Mouse (Mus musculus): Measurements from ENCODE around the gene Itsn1.

Itsn1 gene

DNA sequence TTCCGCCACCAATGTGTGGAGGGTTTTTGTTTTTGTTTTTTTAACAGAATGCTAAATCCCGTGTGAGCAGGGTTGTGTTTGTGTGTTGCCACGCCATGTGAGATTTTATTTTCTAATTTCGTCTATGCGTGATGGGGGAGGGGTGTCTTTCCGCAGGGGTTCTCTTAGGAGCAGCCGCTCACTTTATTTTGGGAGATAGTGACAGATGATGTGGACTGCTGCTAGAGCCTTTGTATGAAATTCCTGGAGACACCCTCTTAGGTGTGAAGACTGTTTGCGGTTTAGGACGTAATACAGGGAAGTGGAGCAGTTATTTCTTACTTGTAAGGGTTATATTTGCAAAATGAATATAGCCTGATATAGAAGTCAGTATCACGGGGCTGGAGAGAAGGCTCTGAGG, 176.9 kb downstream of the Itsn1 start:
- no peak for DNase-seq (ENCODE audit: low spot score in 2 of 2)

DNA sequence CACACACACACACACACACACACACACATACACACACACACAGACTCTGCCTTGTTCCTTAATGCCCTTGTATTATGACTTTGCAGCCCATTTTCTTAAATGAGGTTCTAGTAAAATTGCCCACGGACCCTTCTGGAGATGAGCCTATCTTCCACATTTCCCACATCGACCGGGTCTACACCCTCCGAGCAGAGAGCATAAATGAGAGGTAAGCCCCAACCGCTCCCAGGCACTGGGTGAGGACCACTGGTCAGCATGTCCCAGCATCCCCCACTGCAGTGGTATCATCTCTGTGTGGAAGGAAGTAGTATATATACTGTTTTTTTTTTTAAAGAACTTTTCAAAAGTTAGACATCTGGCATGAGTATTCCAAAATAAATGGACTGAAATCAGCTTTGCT, 177.6 kb downstream of the Itsn1 start:
- no peak for DNase-seq (ENCODE audit: low spot score in 2 of 2)

DNA sequence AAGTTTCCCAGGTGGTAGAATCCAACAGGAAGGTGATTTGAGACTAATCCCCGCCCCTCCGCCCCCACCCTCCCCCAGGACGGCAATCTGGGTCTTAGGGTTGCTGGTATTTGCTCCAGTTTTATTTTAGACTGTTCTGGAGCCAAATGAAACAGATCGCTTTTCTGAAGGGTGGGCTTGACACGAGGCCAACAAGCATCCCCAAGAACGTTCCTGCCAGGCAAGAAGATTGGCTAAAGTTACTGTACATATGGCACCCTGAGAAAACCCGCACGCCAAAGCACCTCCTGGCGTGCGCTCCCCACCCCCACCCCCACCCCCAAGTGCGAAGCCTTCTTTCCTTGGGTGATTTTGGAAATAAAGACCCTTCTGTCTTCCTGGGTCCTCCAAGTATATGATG, 178.1 kb downstream of the Itsn1 start:
- no peak for DNase-seq (ENCODE audit: low spot score in 2 of 2)

DNA sequence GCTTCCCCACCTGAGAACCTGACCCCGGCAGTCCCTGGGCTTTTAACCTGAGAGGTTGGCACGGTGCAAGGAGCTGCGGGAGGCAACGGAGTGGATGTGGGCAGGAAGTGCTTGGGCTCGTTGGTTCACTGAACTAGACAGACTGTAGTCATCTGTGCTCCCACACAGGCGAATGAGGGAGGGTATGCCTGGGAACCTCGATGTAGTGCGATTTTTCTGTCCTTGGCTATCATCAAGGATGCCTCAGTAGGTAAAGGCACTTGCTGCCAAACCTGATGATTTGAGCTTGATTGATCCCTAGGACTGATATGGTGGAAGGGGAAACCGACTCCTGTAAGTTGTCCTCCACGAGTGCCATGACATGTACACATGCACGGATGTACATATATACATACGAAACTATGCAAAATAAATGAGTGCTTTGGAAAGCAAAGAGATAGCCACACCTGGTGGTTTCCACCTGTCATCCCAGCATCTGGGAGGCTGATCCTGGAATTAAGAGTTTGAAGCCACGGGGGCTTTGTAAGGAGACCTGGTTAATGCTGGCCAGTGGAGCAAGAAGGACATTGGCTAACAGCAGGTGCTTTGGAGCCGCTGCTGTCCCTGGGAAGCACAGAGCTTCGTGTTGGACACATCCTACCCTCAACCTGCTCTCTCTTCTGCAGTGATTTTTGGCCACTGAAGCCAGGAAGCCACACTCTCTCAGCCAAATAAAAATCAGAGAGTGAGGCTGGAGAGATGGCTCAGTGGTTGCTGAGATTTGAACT, 180.7 kb downstream of the Itsn1 start:
- DNase-seq (ENCODE audit: low spot score in 2 of 2): no peak

DNA sequence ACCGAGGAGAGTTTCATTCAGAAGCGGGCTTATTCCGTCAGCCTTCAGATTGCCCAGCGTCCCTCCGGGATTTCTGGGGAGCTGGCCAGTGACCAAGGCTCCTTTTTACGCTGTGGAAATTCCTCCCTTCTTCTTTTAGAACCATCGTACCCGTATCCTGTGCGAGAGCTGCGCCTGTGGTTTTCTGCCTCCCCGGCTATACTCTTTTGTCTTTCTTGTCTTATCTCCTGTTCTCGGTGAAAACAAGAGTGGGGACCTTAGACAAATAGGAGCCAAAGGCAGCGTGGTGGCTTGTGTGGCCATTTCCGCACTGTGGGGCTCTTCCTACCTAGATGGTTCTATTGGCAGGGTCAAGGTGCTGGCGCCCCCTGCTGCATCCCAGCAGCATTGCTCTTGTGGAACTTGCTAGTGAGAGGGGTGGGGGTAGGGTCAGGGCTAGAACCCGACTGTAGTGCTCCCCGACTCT, 188.6 kb downstream of the Itsn1 start:
- peak; percentile 79 to 81 for DNase-seq (ENCODE audit: low spot score in 2 of 2)

DNA sequence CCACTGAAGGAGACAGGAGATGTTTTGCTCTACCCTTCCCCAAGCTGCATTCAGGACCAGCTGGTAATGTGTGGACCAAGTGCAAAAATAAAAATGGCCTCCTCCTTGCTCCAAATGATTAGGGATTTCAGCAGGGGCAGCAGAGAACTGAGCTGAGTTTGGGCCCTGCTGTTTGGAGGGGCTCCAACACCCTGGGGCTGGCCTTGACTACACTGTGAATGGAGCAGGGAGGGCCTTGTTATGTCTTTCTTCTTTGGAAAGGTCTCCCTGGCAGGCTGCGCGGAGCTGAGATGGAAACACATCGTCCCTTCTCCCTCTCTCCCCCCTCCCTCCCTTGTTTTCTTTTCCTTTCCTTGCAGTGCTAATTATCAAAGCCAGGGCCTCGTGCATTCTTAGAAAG, 189.4 kb downstream of the Itsn1 start:
- DNase-seq (ENCODE audit: low spot score in 2 of 2): no peak

DNA sequence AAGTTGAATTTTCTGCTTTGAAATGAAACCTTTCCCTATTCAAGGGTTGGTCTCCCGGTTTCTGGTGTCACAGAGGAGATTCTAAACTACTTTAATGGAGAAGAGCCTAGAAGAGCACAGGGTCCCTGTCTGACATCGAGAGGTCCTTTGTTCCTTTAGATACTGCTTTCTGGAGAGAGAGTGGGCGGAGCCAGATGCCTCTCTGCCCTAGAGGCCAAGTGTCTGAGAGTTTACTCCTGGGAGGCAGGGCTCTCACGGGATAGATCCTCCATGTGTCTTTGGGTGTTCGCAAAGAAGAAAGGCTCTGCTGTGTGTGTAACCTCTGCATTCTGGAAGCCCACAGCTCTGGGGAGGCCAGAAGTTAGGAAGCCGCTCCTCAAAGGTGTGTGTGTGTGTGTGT, 190.0 kb downstream of the Itsn1 start:
- no peak for DNase-seq (ENCODE audit: low spot score in 2 of 2)

DNA sequence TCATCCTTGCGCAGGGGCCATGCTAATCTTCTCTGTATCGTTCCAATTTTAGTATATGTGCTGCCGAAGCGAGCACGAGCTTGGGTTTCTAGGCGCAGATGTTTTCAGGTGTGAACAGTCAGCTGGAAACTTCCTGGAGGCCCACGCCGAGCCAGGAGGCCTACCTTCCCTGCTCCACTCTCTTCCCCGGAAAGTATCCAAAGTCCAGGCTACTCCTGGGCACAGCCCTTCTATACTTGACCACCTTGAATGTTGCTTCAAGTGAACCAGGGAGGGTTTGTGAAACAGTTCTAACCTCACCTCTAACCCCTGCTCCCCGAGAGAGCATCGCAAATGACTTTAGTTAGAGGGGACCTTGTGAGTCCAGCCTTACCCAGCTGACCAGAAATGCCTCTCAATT, 192.3 kb downstream of the Itsn1 start:
- DNase-seq (ENCODE audit: low spot score in 2 of 2): no peak

DNA sequence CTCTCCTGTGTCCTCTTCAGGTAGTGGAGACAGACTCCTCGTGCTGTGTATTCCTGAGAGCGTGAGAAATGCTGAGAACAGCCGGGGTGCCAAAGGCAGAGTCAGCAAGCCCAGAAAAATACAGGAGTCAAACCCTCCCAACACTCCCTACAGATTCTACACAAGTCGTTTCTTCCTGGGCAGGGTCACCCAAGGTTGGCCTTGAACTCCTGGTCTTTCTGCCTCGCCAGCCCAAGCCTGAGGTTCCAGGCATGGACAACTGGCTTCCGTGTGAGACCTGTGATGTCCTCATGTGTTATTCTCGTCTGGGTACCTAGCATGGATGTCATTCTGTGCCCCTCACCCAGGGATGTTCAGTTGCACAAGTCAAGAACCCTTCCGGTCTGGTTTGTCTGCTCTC, 193.9 kb downstream of the Itsn1 start:
- DNase-seq (ENCODE audit: low spot score in 2 of 2): no peak

DNA sequence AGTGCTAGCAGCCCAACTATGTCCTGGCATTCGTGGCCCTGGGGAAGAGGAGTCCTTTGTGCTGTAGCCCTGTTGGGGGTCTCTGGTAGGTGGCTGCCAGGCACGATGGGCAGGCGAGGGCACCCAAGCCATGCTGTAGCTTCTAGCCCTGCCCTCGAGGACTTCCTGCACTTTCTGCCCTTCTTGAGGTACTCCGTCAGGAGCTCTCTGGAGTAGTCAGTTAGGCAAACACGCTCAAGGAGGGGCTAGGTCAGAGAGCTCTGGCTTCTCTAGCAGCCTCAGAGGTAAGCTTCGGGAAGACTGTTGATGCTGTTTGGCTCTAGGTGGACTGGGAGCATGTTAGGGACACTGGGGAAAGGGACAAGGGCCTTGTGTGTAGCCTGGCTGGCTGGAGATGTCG, 195.3 kb downstream of the Itsn1 start:
- DNase-seq (ENCODE audit: low spot score in 2 of 2): no peak

DNA sequence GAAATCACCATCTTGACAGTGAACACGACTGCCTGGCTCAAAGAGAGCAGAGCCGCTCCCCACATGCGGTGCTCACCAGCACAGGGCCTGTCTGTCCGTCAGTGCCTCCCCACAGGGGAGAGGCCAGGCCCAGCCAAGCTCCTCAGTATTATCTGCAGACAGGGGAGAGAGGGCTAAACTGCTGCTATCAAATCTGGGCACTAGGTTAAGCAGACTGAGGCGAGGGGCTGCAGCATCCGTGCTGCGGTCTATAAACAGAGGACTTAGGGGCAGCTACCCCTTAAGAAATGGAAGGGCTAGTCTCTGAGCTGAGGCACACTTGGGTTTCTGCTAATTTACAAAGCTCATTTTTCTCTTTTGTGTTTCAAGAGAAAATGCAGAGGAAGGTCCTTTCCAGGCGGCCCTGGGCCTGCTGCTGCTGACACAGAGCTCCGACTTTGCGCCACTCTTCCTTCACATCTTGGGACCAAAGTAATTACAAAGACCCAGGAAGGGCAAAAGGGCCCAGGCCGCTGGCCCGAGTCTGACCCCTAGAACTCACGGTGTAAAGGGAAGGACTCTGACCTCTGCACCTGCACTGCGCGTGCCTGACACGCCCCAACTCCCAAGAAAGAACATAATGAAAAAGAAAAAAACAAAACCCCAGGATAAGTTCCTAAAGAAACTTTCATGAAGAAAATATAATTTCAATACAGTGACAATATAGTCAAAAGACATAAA, 199.0 kb downstream of the Itsn1 start:
- no peak for DNase-seq (ENCODE audit: low spot score in 2 of 2)

DNA sequence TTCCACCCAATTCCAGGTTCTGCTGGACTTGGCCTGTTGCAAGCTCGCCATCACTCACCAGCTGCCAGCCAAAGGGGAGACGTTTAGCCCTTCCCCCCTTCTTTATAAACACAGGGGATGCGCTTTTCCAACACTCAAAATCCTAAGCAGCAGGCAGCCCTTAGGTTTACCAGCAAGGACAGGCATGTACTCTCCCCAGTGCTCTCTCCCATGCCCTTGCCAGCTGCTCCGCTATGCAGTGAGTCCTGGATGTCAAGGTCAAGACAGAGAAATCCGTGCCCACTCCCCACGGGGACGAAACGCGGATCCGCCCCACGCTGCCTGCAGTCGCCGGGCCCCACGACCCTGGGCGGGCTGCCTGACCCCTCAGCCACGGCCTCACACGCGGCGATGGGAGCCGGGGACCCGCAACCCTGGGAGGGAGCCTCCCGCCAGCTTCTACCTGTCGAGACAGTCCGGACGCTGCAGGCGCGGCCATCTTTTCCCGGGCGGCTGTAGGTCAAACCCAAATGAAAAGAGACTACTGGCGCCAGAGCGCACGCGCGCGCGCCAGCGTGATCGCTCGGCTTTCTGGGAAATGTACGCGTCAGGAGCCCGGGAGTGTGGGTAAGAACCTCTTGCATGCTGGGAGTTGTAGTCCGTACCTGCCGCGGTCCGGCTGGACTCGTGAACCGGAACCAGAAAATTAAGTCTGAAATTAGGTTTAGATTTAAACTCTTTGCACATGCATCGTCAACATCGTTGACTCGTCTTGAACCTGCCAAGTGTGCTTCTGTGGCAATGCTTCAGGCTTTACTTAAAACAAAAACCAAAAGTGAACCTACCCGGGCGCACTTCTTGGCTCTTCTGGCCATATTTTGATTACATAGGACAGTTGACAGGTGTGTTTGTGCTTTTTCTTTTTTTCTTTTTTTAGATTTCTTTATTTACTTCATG, 202.3 kb downstream of the Itsn1 start:
- peak; percentile 93 to 95 for DNase-seq (ENCODE audit: low spot score in 2 of 2)

DNA sequence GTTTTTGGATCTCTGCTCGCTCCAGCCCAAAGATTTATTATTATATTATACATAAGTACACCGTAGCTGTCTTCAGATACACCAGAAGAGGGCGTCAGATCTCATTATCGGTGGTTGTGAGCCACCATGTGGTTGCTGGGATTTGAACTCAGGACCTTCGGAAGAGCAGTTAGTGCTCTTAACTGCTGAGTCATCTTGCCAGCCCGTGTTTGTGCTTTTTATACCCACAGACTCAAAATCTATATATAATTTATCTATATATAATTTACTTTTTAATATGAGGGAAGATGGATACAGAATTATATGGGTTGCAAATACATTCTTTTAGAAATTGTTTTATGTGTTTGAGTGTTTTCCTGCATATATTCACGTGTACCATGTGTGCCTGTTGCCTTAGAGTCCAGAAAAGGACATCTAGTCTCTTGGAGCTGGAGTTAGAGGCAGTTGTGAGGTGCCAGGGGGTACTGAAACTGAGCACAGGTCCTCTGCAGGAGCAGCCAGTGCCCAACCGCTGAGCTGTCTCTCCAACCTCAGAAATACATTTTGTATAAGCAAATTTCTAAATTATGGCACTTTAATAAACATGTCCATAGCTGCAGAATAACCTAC, 203.1 kb downstream of the Itsn1 start:
- DNase-seq (ENCODE audit: low spot score in 2 of 2): no peak

DNA sequence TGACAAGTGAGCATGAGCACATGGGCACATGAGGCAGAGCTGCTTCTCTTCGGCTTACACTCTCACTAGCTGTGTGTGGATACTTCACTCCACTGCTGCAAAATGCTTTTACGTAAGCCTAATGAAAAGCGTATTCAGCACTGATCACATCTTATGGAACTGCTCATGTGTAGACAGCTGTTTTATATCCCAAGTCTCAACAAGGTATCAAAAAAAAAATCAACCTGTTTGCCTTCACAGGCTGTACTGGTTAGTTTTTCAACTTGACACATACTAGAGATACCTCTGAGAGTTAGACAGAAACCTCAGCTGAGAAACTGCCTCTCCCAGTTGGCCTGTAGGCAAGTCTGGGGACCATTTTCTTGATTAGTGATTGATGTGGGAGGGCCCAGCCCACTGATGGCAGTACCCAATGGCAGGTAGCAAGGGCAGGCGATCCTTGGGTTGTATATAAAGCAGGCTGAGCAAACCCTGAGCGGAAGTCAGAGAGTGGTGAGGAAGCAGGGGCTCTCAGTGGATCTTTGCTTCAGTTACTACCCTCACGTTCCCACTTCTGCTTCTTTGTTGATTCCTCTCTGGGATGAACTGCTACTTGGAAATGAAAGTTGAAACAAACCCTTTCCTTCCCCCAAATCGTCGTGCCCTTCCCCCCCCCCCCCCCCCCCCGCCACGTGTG, 203.9 kb downstream of the Itsn1 start:
- DNase-seq (ENCODE audit: low spot score in 2 of 2): peak; percentile 55 to 63

DNA sequence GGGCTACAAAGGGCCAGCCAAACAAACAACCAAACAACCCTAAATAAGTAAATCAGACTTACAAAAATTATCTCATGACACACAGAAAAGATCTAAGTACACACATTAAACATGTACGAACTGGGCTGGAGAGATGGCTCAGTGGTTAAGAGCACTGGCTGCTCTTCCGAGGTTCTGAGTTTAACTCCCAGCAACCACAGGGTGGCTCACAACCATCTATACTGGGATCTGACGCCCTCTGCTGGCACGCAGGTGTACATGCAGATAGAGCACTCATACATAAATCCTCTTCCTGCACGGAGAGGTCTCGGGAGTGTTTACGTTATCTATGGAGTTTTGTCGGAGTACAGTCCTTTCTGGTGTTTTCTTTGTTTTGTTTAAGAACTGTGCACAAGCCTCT, 206.0 kb downstream of the Itsn1 start:
- DNase-seq (ENCODE audit: low spot score in 2 of 2): peak; percentile 43 to 53

DNA sequence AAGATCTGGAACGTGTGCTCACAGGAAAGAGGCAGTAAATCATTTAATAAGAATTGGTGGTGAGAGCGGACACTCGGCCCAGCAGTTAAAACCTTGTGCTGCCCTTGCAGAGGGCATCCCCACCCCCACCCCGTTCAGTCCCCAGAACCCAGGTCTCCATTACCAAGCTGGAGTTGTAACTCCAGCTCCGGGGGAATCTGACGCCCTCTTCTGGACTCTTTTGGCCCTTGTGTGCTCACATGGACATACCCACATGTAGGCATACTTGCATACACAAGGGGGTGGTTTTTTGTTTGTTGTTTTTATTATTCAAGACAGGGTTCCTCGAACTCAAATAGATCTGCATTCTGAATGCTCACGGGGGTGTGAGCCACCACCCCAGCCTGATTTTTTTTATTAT, 206.6 kb downstream of the Itsn1 start:
- DNase-seq (ENCODE audit: low spot score in 2 of 2): no peak

DNA sequence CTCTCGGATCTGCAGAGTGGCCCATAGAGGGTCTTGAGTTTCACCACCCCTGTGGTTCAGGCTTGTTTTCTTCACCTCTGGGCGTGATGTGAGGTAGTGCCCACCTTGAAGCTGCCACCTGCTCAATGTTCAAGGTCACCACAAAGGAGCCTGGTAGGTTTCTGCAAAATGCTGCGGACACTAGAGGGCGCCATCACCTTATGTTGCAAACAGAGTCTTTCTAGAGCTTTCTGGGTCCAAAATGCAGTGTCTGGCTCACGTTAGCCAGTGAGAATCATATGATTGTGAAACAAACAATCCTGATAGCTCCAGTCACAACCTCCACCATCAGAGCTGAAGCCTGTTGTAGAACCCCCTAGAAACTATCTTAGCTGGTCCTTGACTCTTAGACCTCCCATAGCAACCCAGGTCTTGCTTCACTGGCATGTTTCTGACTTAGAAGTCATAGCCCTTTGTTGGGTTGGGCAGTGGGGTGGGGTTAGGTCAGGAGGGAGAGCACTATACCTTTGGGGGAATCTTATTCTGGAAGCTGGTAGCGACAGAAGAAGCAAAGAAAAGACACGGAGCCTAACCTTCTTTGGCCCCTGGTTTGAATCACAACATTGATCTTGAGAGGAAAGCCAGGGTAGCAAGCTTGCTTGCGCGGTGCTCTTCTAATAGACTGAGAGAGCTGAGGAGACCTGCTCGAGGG, 207.4 kb downstream of the Itsn1 start:
- peak; percentile 63 to 73 for DNase-seq (ENCODE audit: low spot score in 2 of 2)

DNA sequence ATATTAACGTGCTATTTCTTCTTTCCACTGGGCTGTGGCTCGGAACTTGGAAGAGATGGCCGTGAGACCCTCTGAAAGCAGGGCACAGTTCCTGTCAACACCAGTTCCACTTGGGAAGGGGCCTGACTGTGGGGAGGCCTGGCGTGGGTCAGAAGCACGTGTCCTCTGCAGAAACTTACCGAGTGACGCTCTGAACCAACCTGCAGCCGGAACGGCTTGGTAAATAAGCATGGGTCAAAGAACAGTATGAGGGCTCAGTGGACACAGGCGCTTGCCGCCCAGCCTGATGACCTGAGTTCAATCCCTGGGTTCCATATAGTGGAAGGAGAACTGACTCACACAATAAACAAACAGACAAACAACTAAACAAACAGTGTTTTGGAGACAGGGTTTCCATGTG, 208.2 kb downstream of the Itsn1 start:
- no peak for DNase-seq (ENCODE audit: low spot score in 2 of 2)

DNA sequence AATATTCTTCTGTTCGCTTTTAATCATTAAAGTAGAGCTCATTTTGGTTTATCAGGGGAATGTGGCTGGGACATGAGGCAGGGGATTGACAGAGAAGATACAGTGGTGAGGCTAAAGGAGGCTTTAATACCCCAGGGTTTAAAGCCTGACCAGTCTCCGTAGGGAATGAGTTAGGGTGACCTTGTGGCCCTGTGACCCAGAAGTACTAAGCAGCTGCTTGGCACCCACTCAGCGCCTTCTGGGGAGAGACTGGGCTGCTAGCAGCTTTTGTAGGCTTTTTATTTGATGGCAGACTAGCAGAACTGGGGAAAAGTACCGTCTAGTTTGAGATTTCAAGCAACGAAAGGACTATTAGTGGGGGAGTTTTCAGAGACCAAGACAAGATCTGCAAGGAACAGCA, 209.1 kb downstream of the Itsn1 start:
- no peak for DNase-seq (ENCODE audit: low spot score in 2 of 2)

DNA sequence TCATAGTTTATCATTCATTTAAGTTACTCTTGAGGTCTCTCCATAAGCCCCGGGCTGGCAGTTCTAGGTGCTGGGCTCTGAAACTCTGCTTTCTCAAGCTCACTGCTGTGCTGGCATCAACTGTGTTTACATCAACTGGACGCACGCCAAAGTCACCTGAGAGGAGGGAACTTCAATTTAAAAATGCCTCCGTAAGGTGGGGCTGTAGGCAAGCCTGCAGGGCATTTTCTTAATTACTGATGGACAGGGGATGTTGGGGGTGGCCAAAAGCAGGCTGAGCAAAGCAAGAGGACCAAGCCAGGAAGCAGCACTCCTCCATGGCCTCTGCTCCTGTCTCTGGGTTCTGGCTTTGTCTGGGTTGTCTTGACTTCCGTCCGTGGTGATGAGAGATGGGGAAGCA, 211.6 kb downstream of the Itsn1 start:
- no peak for DNase-seq (ENCODE audit: low spot score in 2 of 2)

DNA sequence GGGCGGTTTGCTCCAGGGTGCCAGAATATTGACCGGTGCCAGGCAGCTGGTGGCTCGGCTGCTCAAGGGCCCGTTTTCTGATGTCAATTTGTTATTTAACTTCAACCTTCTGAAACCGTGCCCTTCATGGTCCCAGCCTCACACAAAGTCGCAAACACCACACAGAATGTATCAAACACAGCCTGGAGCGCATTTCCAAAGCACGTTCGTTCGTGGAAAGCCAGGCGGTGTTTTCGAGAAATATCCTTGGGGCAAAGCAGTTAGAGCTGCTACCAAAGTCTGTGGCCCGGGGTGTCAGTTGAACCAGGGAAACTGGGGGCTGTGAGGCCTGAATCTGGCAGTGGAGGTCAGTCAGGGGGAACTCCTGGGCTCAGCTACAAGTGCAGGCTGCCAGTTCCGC, 213.1 kb downstream of the Itsn1 start:
- DNase-seq (ENCODE audit: low spot score in 2 of 2): no peak

Measured in spleen, postnatal 36 days (tissue).